ENCODE assay signal across 8 mouse cellular contexts in genomic region chr7:45522957-45523676, GRCm38 (mm10). TPM values are rescaled to one million over a fixed set of nuclear protein-coding genes. Genes with fewer than 3 reads are reported as not detected.
DNase-seq lines count a peak whose midpoint lies in the region; ATAC-seq and TF ChIP-seq lines count a peak whose summit lies in the region.

No protein-coding gene starts in this region.

- peaks cover 12% of the 10 kb centered on the region; the same call in 1 of the 2 replicates for H3K36me3 ChIP-seq in heart, postnatal 0 days (replicated peaks; ENCODE audit: control insufficient read depth, insufficient read depth, low read length)
- peaks cover 23% of the 10 kb centered on the region for H3K36me3 ChIP-seq in liver, postnatal 0 days (replicated peaks; ENCODE audit: insufficient read depth, low read length)

- DNase-seq in kidney, adult 9 months, result peak; percentile 41
- no peak for DNase-seq in kidney, adult 18-20 months
- peak; percentile 77 for DNase-seq in R1 (ENCODE audit: low read depth, low spot score)
- DNase-seq in heart, postnatal 0 days (ENCODE audit: low spot score), result no peak
- DNase-seq in liver, postnatal 0 days, result no peak
- DNase-seq in thymus, postnatal 0 days (ENCODE audit: low spot score), result no peak
- DNase-seq in right cerebral cortex, postnatal 36 days (ENCODE audit: low spot score in 2 of 2), result no peak
- DNase-seq in natural killer cell, adult 2 months (ENCODE audit: low spot score in 2 of 2), result no peak

- H3K27me3 ChIP-seq in heart, postnatal 0 days (ENCODE audit: control insufficient read depth, insufficient read depth, low read length), result no peaks in the 10 kb centered on the region
- no peaks in the 10 kb centered on the region for H3K27me3 ChIP-seq in liver, postnatal 0 days (ENCODE audit: insufficient read depth, low read length)

- H3K27ac ChIP-seq in heart, postnatal 0 days (ENCODE audit: low read depth), result no peak overlapping the region
- H3K27ac ChIP-seq in liver, postnatal 0 days (ENCODE audit: low read depth), result peak overlapping the region; percentile 68

- H3K4me3 ChIP-seq in heart, postnatal 0 days (ENCODE audit: low read depth, low read length), result peak overlapping the region; percentile 29
- peak overlapping the region; percentile 86 for H3K4me3 ChIP-seq in liver, postnatal 0 days (ENCODE audit: low read depth, low read length)

- no peak for TF ChIP-seq CTCF in heart, postnatal 0 days (IDR thresholded peaks at IDR 0.05; ENCODE audit: low read depth)
- no peak for TF ChIP-seq CTCF in liver, postnatal 0 days (IDR thresholded peaks at IDR 0.05; ENCODE audit: low read depth)

- no peaks in the 10 kb centered on the region for H3K9me3 ChIP-seq in heart, postnatal 0 days (replicated peaks; ENCODE audit: control insufficient read depth, low read length)
- H3K9me3 ChIP-seq in liver, postnatal 0 days (ENCODE audit: low read length), result no peaks in the 10 kb centered on the region

- H3K9ac ChIP-seq in heart, postnatal 0 days (replicated peaks; ENCODE audit: low read depth, low read length), result peak overlapping the region; percentile 25; the same call in 1 of the 2 replicates
- H3K9ac ChIP-seq in liver, postnatal 0 days (replicated peaks), result peak overlapping the region; percentile 66

- H3K4me2 ChIP-seq in heart, postnatal 0 days (ENCODE audit: low read depth, low read length), result peak overlapping the region; percentile 57
- H3K4me2 ChIP-seq in liver, postnatal 0 days (ENCODE audit: low read depth, low read length), result peak overlapping the region; percentile 82

- ATAC-seq in heart, postnatal 0 days (ENCODE audit: insufficient read depth, low read depth), result no peak
- ATAC-seq in liver, postnatal 0 days, result no peak

- TF ChIP-seq EP300 in heart, postnatal 0 days (IDR thresholded peaks at IDR 0.05; ENCODE audit: low read depth), result no peak
- no peak for TF ChIP-seq EP300 in liver, postnatal 0 days (IDR thresholded peaks at IDR 0.05; ENCODE audit: low read depth)

- peaks cover 26% of the 10 kb centered on the region for H3K4me1 ChIP-seq in heart, postnatal 0 days (ENCODE audit: control insufficient read depth, insufficient read depth)
- H3K4me1 ChIP-seq in liver, postnatal 0 days (ENCODE audit: insufficient read depth), result peaks cover 27% of the 10 kb centered on the region

- 69% methylated on average over 18 of the region's 18 CpGs for WGBS in heart, postnatal 0 days
- WGBS in liver, postnatal 0 days (ENCODE audit: insufficient replicate concordance), result 68% methylated on average over 18 of the region's 18 CpGs

RNA-seq across cellular contexts. Expression of gene Ppp1r15a, which starts 3.0 kb away (rescaled TPM):
- total RNA-seq in heart, postnatal 0 days (2014; rRNA removed; ENCODE audit: low replicate concordance), result 10.6 and 28.8 TPM in 2 replicates
- 19.2 and 22.8 TPM in 2 replicates for polyA plus RNA-seq in heart, postnatal 0 days (2015; fragmentation: Nextera tagmentation; extraction: Ambion mirVana)
- 104 and 113 TPM in 2 replicates for polyA plus RNA-seq in liver, postnatal 0 days (2015; fragmentation: Nextera tagmentation; extraction: Ambion mirVana)
- polyA plus RNA-seq in thymus, postnatal 0 days (2015; fragmentation: Nextera tagmentation; extraction: Ambion mirVana), result 16.2 and 17.2 TPM in 2 replicates

RNA-seq across cellular contexts. Expression of gene Plekha4, which starts 3.0 kb away (rescaled TPM):
- total RNA-seq in heart, postnatal 0 days (2014; rRNA removed; ENCODE audit: low replicate concordance), result 1.3 and 3.4 TPM in 2 replicates
- 0.78 and 1.2 TPM in 2 replicates for polyA plus RNA-seq in heart, postnatal 0 days (2015; fragmentation: Nextera tagmentation; extraction: Ambion mirVana)
- 0.51 and 0.91 TPM in 2 replicates for polyA plus RNA-seq in liver, postnatal 0 days (2015; fragmentation: Nextera tagmentation; extraction: Ambion mirVana)
- polyA plus RNA-seq in thymus, postnatal 0 days (2015; fragmentation: Nextera tagmentation; extraction: Ambion mirVana), result 3.3 and 4.6 TPM in 2 replicates

RNA-seq across cellular contexts. Expression of gene Nucb1, which starts 12.9 kb away (rescaled TPM):
- total RNA-seq in heart, postnatal 0 days (2014; rRNA removed; ENCODE audit: low replicate concordance), result 78.4 and 107 TPM in 2 replicates
- 108 and 110 TPM in 2 replicates for polyA plus RNA-seq in heart, postnatal 0 days (2015; fragmentation: Nextera tagmentation; extraction: Ambion mirVana)
- polyA plus RNA-seq in liver, postnatal 0 days (2015; fragmentation: Nextera tagmentation; extraction: Ambion mirVana), result 91.5 and 103 TPM in 2 replicates
- 110 and 111 TPM in 2 replicates for polyA plus RNA-seq in thymus, postnatal 0 days (2015; fragmentation: Nextera tagmentation; extraction: Ambion mirVana)

RNA-seq across cellular contexts. Expression of gene Hsd17b14, which starts 31.6 kb away (rescaled TPM):
- total RNA-seq in heart, postnatal 0 days (2014; rRNA removed; ENCODE audit: low replicate concordance), result not detected in 2 replicates
- 0.11 and 0.34 TPM in 2 replicates for polyA plus RNA-seq in heart, postnatal 0 days (2015; fragmentation: Nextera tagmentation; extraction: Ambion mirVana)
- polyA plus RNA-seq in liver, postnatal 0 days (2015; fragmentation: Nextera tagmentation; extraction: Ambion mirVana), result 0.24 and 0.62 TPM in 2 replicates
- 1.1 and 1.2 TPM in 2 replicates for polyA plus RNA-seq in thymus, postnatal 0 days (2015; fragmentation: Nextera tagmentation; extraction: Ambion mirVana)

RNA-seq across cellular contexts. Expression of gene Dhdh, which starts 34.5 kb away (rescaled TPM):
- 3.4 and 5.6 TPM in 2 replicates for total RNA-seq in heart, postnatal 0 days (2014; rRNA removed; ENCODE audit: low replicate concordance)
- polyA plus RNA-seq in heart, postnatal 0 days (2015; fragmentation: Nextera tagmentation; extraction: Ambion mirVana), result 5.1 and 5.3 TPM in 2 replicates
- polyA plus RNA-seq in liver, postnatal 0 days (2015; fragmentation: Nextera tagmentation; extraction: Ambion mirVana), result 8.4 and 9.5 TPM in 2 replicates
- polyA plus RNA-seq in thymus, postnatal 0 days (2015; fragmentation: Nextera tagmentation; extraction: Ambion mirVana), result 1.1 and 1.5 TPM in 2 replicates

Comparison
In these comparisons a context has a peak if more than half of its experiments do, and no peak if none do; other contexts are left out.
1. DNase-seq: peak in kidney, adult 9 months (single experiment) and R1 (single experiment); none in kidney, adult 18-20 months (single experiment), heart, postnatal 0 days (single experiment), liver, postnatal 0 days (single experiment), thymus, postnatal 0 days (single experiment), right cerebral cortex, postnatal 36 days (0 of 2) and natural killer cell, adult 2 months (0 of 2).